Mouse (Mus musculus) megakaryocyte, embryonic 14.5 days (primary cell): ENCODE data around the gene Phf21b.

ENCODE experiments used
- FLI1 ChIP-seq: IDR thresholded peaks from 2 replicates; pipeline ENCODE4 v1.6.1; 2012; ENCODE audit warnings: low read length, inconsistent platforms, mixed read lengths
- GATA1 ChIP-seq: IDR thresholded peaks from 3 replicates; pipeline ENCODE4 v1.6.1; 2012; ENCODE audit warnings: mixed read lengths, low read length, inconsistent platforms, borderline replicate concordance

- TF ChIP-seq GATA1 (no peak), FLI1 (no peak)
These were observed 21.4 kb upstream of the Phf21b start for GRCm38 (mm10) chr15:84877029-84877815.
